Mouse (Mus musculus) thymus, adult 2 months (tissue): ENCODE measurements around the gene Anp32b. TPM values are rescaled to one million over a fixed set of nuclear protein-coding genes. Genes with fewer than 3 reads are reported as not detected.
A peak's percentile ranks its signal among the peaks of the same experiment; 100 is the strongest.

Source experiments
- DNase-seq: peaks from one replicate; pipeline ENCODE4 v3.0.0; 2021
- H3K27ac ChIP-seq: fragments of 200-500 bp; 2 replicates; pipeline ENCODE4 v1.5.1; 2012; ENCODE audit warnings: low read length, control low read depth; ENCODE audit not compliant: control insufficient read depth, insufficient read depth
- H3K27me3 ChIP-seq: fragments of 200-500 bp; 2 replicates; pipeline ENCODE4 v1.6.1; 2012; ENCODE audit warnings: mild to moderate bottlenecking, low read length, moderate library complexity, mixed read lengths; ENCODE audit not compliant: control insufficient read depth, insufficient read depth
- H3K36me3 ChIP-seq: fragments of 200-500 bp; 2 replicates; pipeline ENCODE4 v1.6.1; 2012; ENCODE audit warnings: mild to moderate bottlenecking, low read length, moderate library complexity; ENCODE audit not compliant: control insufficient read depth, insufficient read depth
- H3K4me1 ChIP-seq: fragments of 200-500 bp; replicated peaks from 2 replicates; pipeline ENCODE4 v1.6.1; 2012; ENCODE audit warnings: low read length; ENCODE audit not compliant: control insufficient read depth, insufficient read depth
- H3K4me3 ChIP-seq: fragments of 200-500 bp; 2 replicates; pipeline ENCODE4 v1.5.1; 2012; ENCODE audit warnings: mild to moderate bottlenecking, low read length, control low read depth, moderate library complexity; ENCODE audit not compliant: control insufficient read depth, insufficient read depth
- CTCF ChIP-seq: fragments of 200-500 bp; IDR thresholded peaks from 2 replicates; pipeline ENCODE4 v1.5.1; 2012; ENCODE audit warnings: mild to moderate bottlenecking, control low read depth, low read length, moderate library complexity, borderline replicate concordance; ENCODE audit not compliant: control insufficient read depth, poor library complexity, insufficient read depth; ENCODE audit errors: extremely low read depth
- POLR2A ChIP-seq: fragments of 200-500 bp; IDR thresholded peaks from 2 replicates; pipeline ENCODE4 v1.6.1; 2012; ENCODE audit warnings: mild to moderate bottlenecking, low read length, control low read depth, moderate library complexity; ENCODE audit not compliant: control insufficient read depth, poor library complexity, insufficient read depth; ENCODE audit errors: extremely low read depth
- WGBS: fragments of 180-500 bp; shearing (Covaris S2); methylation state at CpG from one replicate; pipeline ENCODE4 v1.1.7; 2018; 5-methylcytosine and 5-hydroxymethylcytosine counted together
- polyA plus RNA-seq: library from polyadenylated mRNA; depleted of rRNA; stranded (reverse); fragments of >200 nt; gene quantifications from 2 replicates; pipeline ENCODE4 v1.2.3, GENCODE M21; 2012

The Anp32b gene
- polyA plus RNA-seq, 1 experiment = 52.6 TPM

GRCm38 (mm10) chr4:46502606-46503502, 52.2 kb downstream of the Anp32b start:
- Histone ChIP-seq H3K27me3 (no peaks in the 10 kb centered on the region), H3K27ac (no peak overlapping the region), H3K4me1 (peaks cover 9% of the 10 kb centered on the region), H3K4me3 (no peak overlapping the region), H3K36me3 (peaks cover 39% of the 10 kb centered on the region)
- TF ChIP-seq POLR2A (no peak), CTCF (no peak)
- no peak for DNase-seq
- WGBS = 93% methylated on average over 16 of the region's 16 CpGs

- Histone ChIP-seq H3K36me3 (peaks cover 39% of the 10 kb centered on the region), H3K27ac (no peak overlapping the region), H3K27me3 (no peaks in the 10 kb centered on the region), H3K4me1 (peaks cover 9% of the 10 kb centered on the region), H3K4me3 (no peak overlapping the region)
- no peak for DNase-seq
- WGBS = 87% methylated on average over 3 of the region's 3 CpGs
- TF ChIP-seq CTCF (no peak), POLR2A (no peak)
These were observed 53.2 kb downstream of the Anp32b start for GRCm38 (mm10) chr4:46503881-46504280.

GRCm38 (mm10) chr4:46505361-46506057, 54.8 kb downstream of the Anp32b start:
- TF ChIP-seq CTCF (no peak), POLR2A (no peak)
- H3K4me1 ChIP-seq = peaks cover 9% of the 10 kb centered on the region
- H3K27ac ChIP-seq = no peak overlapping the region
- peaks cover 30% of the 10 kb centered on the region for H3K36me3 ChIP-seq
- DNase-seq = no peak
- H3K27me3 ChIP-seq = no peaks in the 10 kb centered on the region
- no peak overlapping the region for H3K4me3 ChIP-seq
- WGBS = 79% methylated on average over 8 of the region's 8 CpGs

- Histone ChIP-seq H3K4me3 (peak overlapping the region; percentile 48), H3K36me3 (peaks cover 17% of the 10 kb centered on the region), H3K27me3 (no peaks in the 10 kb centered on the region), H3K27ac (no peak overlapping the region), H3K4me1 (peaks cover 9% of the 10 kb centered on the region)
- TF ChIP-seq POLR2A (no peak; the same call in 1 of the 2 replicates), CTCF (no peak)
- peak; percentile 86 for DNase-seq
- 10% methylated on average over 85 of the region's 94 CpGs for WGBS
These were observed 56.3 kb downstream of the Anp32b start for GRCm38 (mm10) chr4:46506801-46507610.

- Histone ChIP-seq H3K4me3 (no peak overlapping the region), H3K36me3 (peaks cover 9% of the 10 kb centered on the region), H3K4me1 (peaks cover 9% of the 10 kb centered on the region), H3K27me3 (no peaks in the 10 kb centered on the region), H3K27ac (no peak overlapping the region)
- peak; percentile 77; the same call in 1 of the 2 replicates for TF ChIP-seq CTCF
- no peak for TF ChIP-seq POLR2A
- 24% methylated on average over 16 of the region's 16 CpGs for WGBS
- peak; percentile 86 for DNase-seq
These were observed 57.2 kb downstream of the Anp32b start for GRCm38 (mm10) chr4:46507736-46508460.
